Mouse (Mus musculus): ENCODE data around the gene Bub3.

GRCm38 (mm10) chr7:131602106-131602505 lies 42.1 kb downstream of the Bub3 start:
- TF ChIP-seq CTCF (IDR thresholded peaks at IDR 0.05; ENCODE audit: insufficient read depth, low read depth, low read length) (no peak), POLR2A (IDR thresholded peaks at IDR 0.05; ENCODE audit: insufficient read depth, low read depth, low read length) (no peak)

All from olfactory bulb, adult 2 months (tissue).